Mouse (Mus musculus): ENCODE results near the gene Ppp1r27. TPM values are rescaled to one million over a fixed set of nuclear protein-coding genes. Genes with fewer than 3 reads are reported as not detected.

Gene Ppp1r27
- total and polyA plus RNA-seq, 2 experiments from 2014 or later = not detected

GRCm38 (mm10) chr11:120575046-120575445, 24.1 kb upstream of the Ppp1r27 start:
- Histone ChIP-seq H3K36me3 (ENCODE audit: insufficient read depth, low read length) (peaks cover 35% of the 10 kb centered on the region), H3K4me3 (ENCODE audit: low read length) (no peak overlapping the region), H3K9ac (replicated peaks; ENCODE audit: low read length) (no peak overlapping the region), H3K9me3 (ENCODE audit: low read length) (no peaks in the 10 kb centered on the region), H3K4me2 (ENCODE audit: low read depth, low read length) (no peak overlapping the region), H3K27ac (no peak overlapping the region), H3K4me1 (ENCODE audit: insufficient read depth, low read length) (peaks cover 16% of the 10 kb centered on the region), H3K27me3 (ENCODE audit: insufficient read depth, low read length) (no peaks in the 10 kb centered on the region)
- TF ChIP-seq CTCF (IDR thresholded peaks at IDR 0.05; ENCODE audit: low read depth) = no peak
- WGBS = 88% methylated on average over 2 of the region's 2 CpGs
- DNase-seq (ENCODE audit: low spot score) (no peak), ATAC-seq (no peak)

- 49% methylated on average over 5 of the region's 5 CpGs for WGBS
- H3K36me3 ChIP-seq (ENCODE audit: insufficient read depth, low read length) = peaks cover 35% of the 10 kb centered on the region
- peak overlapping the region; percentile 90 for H3K4me2 ChIP-seq (ENCODE audit: low read depth, low read length)
- 0 out of 2 replicates have a peak overlapping the region, but pooled peaks have one; percentile 1 for H3K4me3 ChIP-seq (ENCODE audit: low read length)
- peak overlapping the region; percentile 77; the same call in 1 of the 2 replicates for H3K9ac ChIP-seq (replicated peaks; ENCODE audit: low read length)
- ATAC-seq = no peak
- no peaks in the 10 kb centered on the region for H3K27me3 ChIP-seq (ENCODE audit: insufficient read depth, low read length)
- H3K4me1 ChIP-seq (ENCODE audit: insufficient read depth, low read length) = peaks cover 13% of the 10 kb centered on the region
- H3K9me3 ChIP-seq (ENCODE audit: low read length) = no peaks in the 10 kb centered on the region
- H3K27ac ChIP-seq = 0 out of 2 replicates have a peak overlapping the region, but pooled peaks have one; percentile 90
- DNase-seq (ENCODE audit: low spot score) = no peak
- TF ChIP-seq CTCF (IDR thresholded peaks at IDR 0.05; ENCODE audit: low read depth) = no peak
Measured at GRCm38 (mm10) chr11:120574278-120574600, 23.3 kb upstream of the Ppp1r27 start.

GRCm38 (mm10) chr11:120573585-120574277, 22.8 kb upstream of the Ppp1r27 start:
- Histone ChIP-seq H3K4me2 (ENCODE audit: low read depth, low read length) (peak overlapping the region; percentile 90), H3K27me3 (ENCODE audit: insufficient read depth, low read length) (no peaks in the 10 kb centered on the region), H3K9ac (replicated peaks; ENCODE audit: low read length) (peak overlapping the region; percentile 77), H3K9me3 (ENCODE audit: low read length) (no peaks in the 10 kb centered on the region), H3K36me3 (ENCODE audit: insufficient read depth, low read length) (peaks cover 31% of the 10 kb centered on the region), H3K4me1 (ENCODE audit: insufficient read depth, low read length) (peaks cover 13% of the 10 kb centered on the region), H3K4me3 (ENCODE audit: low read length) (peak overlapping the region; percentile 93), H3K27ac (peak overlapping the region; percentile 90)
- ATAC-seq = peak; percentile 4; the same call in 1 of the 2 replicates
- DNase-seq (ENCODE audit: low spot score) = no peak
- no peak for TF ChIP-seq CTCF (IDR thresholded peaks at IDR 0.05; ENCODE audit: low read depth)
- WGBS = under 1% methylated on average over 23 of the region's 23 CpGs

GRCm38 (mm10) chr11:120572752-120573584, 22.0 kb upstream of the Ppp1r27 start, which contains the start of gene P4hb:
Gene P4hb (minus strand): TSS chr11:120573253.
- Histone ChIP-seq H3K4me1 (ENCODE audit: insufficient read depth, low read length) (peaks cover 13% of the 10 kb centered on the region), H3K27ac (peak within 1 kb of the TSS; percentile 90), H3K9me3 (ENCODE audit: low read length) (no peaks in the 10 kb centered on the region), H3K27me3 (ENCODE audit: insufficient read depth, low read length) (no peaks in the 10 kb centered on the region), H3K9ac (replicated peaks; ENCODE audit: low read length) (peak within 1 kb of the TSS; percentile 77), H3K4me3 (ENCODE audit: low read length) (peak within 1 kb of the TSS; percentile 93), H3K36me3 (ENCODE audit: insufficient read depth, low read length) (peaks cover 31% of the 10 kb centered on the region), H3K4me2 (ENCODE audit: low read depth, low read length) (peak within 1 kb of the TSS; percentile 90)
- DNase-seq (ENCODE audit: low spot score) = peak; percentile 100
- TF ChIP-seq CTCF (IDR thresholded peaks at IDR 0.05; ENCODE audit: low read depth) = no peak
- 2% methylated on average over 93 of the region's 94 CpGs for WGBS
- ATAC-seq = peak; percentile 98

GRCm38 (mm10) chr11:120572417-120572751, 21.5 kb upstream of the Ppp1r27 start:
- peak; percentile 21; the same call in 1 of the 2 replicates for TF ChIP-seq CTCF (IDR thresholded peaks at IDR 0.05; ENCODE audit: low read depth)
- peak; percentile 14 for ATAC-seq

GRCm38 (mm10) chr11:120571754-120572416, 21.0 kb upstream of the Ppp1r27 start:
- ATAC-seq = no peak

More at GRCm38 (mm10) chr11:120572417-120572751, 21.5 kb upstream of the Ppp1r27 start:
- H3K4me3 ChIP-seq (ENCODE audit: low read length) = peak overlapping the region; percentile 93
- H3K4me2 ChIP-seq (ENCODE audit: low read depth, low read length) = peak overlapping the region; percentile 86
- no peaks in the 10 kb centered on the region for H3K9me3 ChIP-seq (ENCODE audit: low read length)
- H3K9ac ChIP-seq (replicated peaks; ENCODE audit: low read length) = peak overlapping the region; percentile 67
- DNase-seq (ENCODE audit: low spot score) = no peak
- no peaks in the 10 kb centered on the region for H3K27me3 ChIP-seq (ENCODE audit: insufficient read depth, low read length)
- 1% methylated on average over 23 of the region's 24 CpGs for WGBS
- peaks cover 13% of the 10 kb centered on the region for H3K4me1 ChIP-seq (ENCODE audit: insufficient read depth, low read length)
- H3K27ac ChIP-seq = peak overlapping the region; percentile 80
- H3K36me3 ChIP-seq (ENCODE audit: insufficient read depth, low read length) = peaks cover 31% of the 10 kb centered on the region; the same call in 1 of the 2 replicates

More at GRCm38 (mm10) chr11:120571754-120572416, 21.0 kb upstream of the Ppp1r27 start:
- Histone ChIP-seq H3K9me3 (ENCODE audit: low read length) (no peaks in the 10 kb centered on the region), H3K27me3 (ENCODE audit: insufficient read depth, low read length) (no peaks in the 10 kb centered on the region), H3K4me2 (ENCODE audit: low read depth, low read length) (peak overlapping the region; percentile 86), H3K27ac (peak overlapping the region; percentile 80), H3K36me3 (ENCODE audit: insufficient read depth, low read length) (peaks cover 34% of the 10 kb centered on the region; the same call in 1 of the 2 replicates), H3K9ac (replicated peaks; ENCODE audit: low read length) (peak overlapping the region; percentile 67), H3K4me3 (ENCODE audit: low read length) (peak overlapping the region; percentile 93), H3K4me1 (ENCODE audit: insufficient read depth, low read length) (peaks cover 13% of the 10 kb centered on the region)
- DNase-seq (ENCODE audit: low spot score) = no peak
- WGBS = 14% methylated on average over 11 of the region's 11 CpGs
- TF ChIP-seq CTCF (IDR thresholded peaks at IDR 0.05; ENCODE audit: low read depth) = no peak

Measured in hindbrain, postnatal 0 days (tissue).